Mouse (Mus musculus): ENCODE data around the gene Fstl1. TPM values are rescaled to one million over a fixed set of nuclear protein-coding genes. Genes with fewer than 3 reads are reported as not detected.

The Fstl1 gene
- polyA plus RNA-seq, 1 experiment, result 13.8 TPM

DNA sequence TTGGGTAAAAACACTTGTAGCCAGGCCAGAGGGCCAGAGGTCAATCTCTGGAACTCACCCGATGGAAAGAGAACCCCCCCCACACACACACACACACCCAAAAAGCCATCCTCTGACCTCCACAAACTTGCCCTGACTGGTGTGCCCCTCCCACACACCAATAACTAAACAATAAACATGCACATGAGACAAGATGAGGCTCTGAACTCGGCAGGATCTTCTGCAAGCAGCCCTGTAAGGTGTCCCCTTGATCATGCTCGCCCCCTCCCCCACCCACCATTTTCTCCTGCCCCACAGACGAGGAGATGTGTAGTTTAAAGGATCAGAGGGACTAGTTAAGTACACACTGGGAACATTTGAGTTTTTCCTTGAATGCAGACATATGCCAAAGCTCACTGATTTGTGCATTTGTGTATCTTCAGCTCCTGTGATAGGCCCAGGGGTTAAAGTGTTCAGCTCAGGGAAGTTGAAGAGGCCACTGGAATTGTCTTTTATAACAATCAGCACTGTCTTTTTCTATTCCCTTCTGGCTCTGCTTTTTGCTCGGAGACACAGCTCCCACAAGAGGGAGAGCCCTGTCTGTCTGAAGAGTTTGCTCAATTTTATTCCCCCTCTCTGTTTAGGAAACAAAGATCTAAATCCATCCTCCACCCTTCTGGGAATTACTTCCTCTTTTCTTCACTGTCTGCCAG is 37.2 kb downstream of the Fstl1 start:
- DNase-seq (ENCODE audit: low read depth, low spot score), result no peak

DNA sequence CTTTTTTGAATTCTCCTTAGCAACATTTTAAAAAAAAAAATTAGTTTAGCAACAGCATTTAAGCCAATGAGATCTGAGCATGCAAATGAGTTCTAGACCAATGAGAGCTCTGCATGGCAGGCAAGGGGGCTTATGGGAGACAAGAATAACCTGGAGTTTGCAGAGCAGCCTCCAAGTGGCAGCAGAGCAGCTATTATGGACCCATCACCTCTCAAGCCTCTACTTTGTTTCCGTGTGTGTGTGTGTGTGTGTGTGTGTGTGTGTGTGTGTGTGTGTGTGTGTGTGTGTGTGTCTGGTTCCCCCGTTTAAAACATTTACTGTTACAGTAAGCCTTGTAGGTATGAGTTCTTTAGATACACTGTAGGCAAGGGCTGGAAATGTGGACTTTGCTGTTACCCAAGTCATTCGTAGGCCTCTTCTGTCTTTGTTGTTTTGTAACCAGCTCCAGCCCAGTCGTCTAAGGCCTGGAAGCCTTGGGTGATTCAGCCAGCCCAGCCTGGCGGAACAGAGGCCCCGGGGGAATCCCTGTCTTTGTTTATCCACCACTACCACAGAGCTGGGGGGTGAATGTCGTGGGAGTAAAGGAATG is 37.8 kb downstream of the Fstl1 start:
- DNase-seq (ENCODE audit: low read depth, low spot score), result peak; percentile 35
- 15% methylated on average over 7 of the region's 7 CpGs for WGBS

More for the DNA sequence above, 37.2 kb downstream of the Fstl1 start:
- 21% methylated on average over 5 of the region's 5 CpGs for WGBS

DNA sequence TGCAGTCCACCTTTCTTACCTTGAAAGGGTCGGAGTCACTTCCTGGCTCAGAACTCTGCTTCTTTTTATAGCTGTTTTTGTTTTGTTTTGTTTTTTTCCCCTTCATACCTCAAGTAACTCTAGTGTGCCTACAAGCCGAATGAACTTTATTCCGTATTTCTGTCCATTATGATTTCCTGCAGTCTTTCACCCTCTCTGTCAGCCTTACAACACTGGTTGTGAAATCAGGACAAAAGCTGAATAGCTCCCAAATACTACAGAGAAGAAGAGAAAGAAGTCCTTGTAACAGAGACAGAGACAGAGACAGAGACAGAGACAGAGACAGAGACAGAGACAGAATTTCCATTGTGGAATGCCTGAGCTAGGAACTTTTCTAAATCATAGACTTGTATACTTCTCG is 41.3 kb downstream of the Fstl1 start:
- WGBS, result 91% methylated on average over 4 of the region's 4 CpGs
- no peak for DNase-seq (ENCODE audit: low read depth, low spot score)

DNA sequence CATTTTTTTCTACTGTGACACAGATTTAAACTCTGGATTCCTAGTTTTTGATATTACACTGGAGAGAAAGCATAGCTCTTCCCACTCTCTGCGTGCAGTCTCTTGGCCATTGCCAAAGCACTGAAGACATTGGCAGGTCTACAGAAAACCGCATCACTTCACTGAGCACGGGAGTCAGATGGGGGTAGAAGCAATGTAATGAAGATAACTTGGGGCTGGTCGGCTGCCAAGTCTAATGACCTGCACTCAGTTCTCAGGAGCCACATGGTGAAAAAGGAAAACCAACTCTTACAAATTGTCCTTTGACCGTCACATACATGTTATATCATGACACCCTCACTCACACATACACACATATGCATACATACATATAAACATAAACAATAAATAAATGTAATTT is 47.3 kb downstream of the Fstl1 start:
- DNase-seq (ENCODE audit: low read depth, low spot score), result no peak
- WGBS, result 68% methylated on average over 5 of the region's 5 CpGs

DNA sequence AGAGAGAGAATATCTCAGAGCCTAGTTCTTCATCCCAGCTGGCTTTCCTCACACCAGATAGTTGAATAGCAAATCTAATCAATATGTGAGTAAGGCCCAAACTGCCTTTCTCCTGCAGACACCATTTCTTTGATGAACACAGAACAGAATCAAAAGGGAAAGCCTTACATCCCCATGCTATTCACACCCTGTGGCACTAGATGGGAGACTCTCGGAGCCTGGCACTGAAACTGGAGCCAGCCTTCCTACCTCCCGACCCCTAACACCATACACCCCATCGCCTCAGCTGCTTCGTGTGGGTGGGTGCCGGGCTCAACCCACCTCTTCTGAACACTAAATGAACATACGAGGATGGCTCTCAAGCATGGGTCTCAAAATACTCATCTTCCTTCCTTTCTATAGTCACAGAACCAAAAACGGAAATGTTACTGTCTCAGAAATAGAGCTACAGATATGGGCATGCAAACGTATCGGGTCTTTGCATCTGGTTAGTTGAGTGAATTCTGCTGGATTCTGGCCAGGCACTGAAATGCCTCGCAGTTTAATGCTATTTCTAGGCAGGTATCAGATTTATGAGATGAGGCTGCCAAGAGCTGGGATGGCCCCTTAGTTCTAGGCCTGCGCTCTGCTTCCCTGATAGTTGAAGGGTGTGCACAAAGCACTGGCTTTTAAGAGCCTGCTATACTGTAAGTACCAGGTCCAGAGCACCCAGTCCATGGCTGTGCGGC is 48.3 kb downstream of the Fstl1 start:
- DNase-seq (ENCODE audit: low read depth, low spot score), result no peak
- 87% methylated on average over 12 of the region's 12 CpGs for whole genome bisulfite sequencing

DNA sequence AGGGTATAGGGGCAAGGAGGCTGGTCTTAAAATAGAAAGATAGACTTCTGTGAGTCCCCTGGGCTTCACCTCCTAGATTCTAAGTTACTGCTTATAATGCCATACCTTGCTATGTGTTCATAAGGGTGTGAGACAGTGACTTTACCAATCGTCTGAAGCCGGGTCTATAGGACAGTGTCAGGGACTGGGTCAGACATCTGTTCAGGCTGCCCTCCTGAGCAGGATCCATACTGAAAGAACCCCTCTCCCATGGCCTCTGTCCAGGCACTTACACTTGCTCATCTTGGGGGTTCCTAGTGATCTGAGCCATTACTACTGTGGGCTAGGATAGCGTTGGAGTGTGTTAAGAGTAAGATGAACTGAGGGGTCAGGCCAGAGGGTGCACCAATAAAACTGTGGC is 49.6 kb downstream of the Fstl1 start:
- DNase-seq (ENCODE audit: low read depth, low spot score), result no peak
- WGBS, result 91% methylated on average over 3 of the region's 3 CpGs

DNA sequence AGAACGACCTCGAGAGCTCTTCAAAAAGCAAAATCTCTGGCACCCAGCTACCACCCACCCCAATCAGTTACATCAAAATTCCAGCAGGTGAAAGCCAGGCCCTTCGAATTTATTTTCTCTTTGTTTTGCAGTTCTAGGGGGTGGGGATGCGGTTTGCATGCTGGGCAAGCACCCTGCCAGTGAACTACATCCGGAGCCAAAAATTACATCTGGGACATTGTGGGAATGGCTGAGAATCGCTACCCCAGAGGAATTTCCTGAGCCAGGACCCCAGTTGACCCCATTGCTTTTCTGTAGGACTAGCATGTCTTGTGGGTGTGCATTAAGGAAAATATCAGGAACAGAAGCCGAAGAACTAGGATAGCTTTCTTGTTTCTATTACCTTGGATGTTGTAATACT is 54.4 kb downstream of the Fstl1 start:
- 74% methylated on average over 7 of the region's 7 CpGs for WGBS
- no peak for DNase-seq (ENCODE audit: low read depth, low spot score)

DNA sequence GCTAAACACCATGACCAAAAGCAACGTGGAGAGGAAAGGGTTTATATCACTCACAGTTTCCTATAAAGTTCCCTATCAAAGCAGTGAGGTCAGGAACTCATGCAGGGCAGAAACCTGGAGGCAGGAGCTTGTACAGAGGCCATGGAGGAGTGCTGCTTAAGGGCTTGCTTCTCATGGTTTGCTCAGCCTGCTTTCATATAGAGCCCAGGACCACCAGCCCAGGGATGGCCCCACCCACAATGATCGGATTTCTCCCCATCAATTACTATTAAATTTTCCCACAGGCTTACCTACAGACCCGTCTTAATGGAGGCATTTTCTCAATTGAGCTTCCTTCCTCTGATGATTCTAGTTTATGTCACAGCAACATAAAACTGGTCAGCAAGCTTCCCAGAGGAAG is 60.9 kb downstream of the Fstl1 start:
- WGBS, result 56% methylated on average over 3 of the region's 3 CpGs
- DNase-seq (ENCODE audit: low read depth, low spot score), result no peak

DNA sequence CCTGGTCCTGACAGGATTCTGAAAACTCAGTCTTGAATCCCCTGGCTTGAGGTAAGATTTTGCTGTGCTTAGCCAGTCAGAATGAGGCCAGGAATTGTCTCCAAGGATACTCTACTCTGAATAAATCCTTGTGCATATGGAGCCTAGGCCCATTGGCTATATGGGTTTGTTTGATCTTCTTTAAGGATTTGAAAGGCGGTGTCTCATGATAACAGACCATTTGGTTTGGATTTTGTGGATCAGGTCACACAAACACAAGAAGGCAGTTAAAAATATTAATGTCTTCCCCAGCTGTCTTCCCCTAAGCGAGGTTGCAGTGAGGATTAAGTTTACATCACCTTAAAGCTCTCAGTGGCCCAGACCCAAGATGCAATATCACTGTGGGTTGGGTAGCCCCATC is 65.8 kb downstream of the Fstl1 start:
- DNase-seq (ENCODE audit: low read depth, low spot score), result no peak
- WGBS, result 87% methylated on average over 2 of the region's 2 CpGs

DNA sequence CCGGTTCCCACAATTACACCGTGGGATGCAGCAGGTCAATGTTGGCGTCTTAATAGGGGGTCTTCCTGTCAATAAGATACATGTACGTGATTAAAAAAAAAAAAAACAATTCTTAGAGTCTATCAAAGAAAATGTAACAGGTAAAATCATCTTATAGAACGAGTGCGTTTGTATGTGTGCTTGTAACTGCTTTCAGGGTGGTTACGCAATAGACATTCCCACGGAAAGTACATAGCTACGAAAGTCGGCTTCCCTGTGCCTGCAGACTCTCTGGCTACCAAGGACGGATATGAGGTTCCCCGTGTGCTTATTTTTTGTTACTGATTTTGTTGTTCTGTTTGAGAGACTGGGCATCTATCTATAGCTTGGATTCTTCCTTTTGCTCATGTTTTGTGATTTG is 67.1 kb downstream of the Fstl1 start:
- DNase-seq (ENCODE audit: low read depth, low spot score), result no peak
- 52% methylated on average over 12 of the region's 12 CpGs for WGBS

DNA sequence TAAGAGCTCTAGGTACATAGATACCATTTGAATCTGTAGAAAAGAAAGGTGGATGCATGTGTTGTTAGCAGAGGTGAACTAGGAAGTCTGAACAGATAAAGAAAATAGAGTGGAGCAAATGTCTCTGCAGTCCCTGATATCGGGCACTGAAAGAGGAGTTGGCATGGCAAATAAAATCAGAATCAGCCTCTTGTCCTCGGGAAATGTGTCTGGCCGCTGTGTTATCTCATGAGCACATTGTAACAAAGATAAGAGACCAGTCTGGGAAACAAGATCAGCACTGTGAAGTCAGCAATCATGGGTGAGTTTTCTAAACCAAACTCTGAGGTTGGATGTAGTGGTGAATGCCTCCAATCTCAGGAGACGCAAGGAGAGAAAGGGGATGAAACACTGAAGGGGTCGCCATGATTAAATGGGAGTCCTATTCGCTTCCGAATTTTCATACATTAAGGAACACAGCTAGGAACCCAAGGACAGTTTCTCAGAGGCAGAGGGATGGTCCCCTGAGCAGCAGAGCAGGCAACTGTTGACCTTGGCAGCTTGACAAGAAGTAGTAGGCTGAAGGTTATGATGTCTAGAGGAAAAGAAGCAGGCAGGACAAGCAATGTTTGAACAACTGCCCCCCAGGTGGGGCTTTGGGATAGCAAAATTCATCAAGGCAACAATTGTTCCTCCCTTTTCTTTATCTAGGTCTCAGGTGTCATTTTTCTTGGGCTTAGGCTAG is 68.7 kb downstream of the Fstl1 start:
- DNase-seq (ENCODE audit: low read depth, low spot score), result no peak
- 31% methylated on average over 7 of the region's 7 CpGs for WGBS

DNA sequence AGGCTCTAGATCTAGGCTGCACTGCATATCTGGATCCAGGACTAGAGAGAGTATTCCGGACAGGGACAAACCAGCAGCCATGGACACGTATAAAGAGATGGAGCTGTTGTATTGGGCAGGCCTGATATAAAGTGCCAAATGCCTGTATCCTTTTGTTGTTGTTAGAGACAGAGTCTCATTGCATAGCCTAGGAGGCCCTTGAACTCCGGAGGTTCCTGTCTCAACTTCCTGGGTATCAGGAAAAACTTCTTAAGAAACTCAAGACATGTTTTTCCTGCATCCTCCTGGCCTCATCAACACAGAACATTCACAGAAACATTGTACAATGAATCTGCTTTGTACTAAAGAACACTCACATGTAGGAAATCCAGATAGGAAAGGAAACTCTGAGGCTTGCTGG is 70.4 kb downstream of the Fstl1 start:
- DNase-seq (ENCODE audit: low read depth, low spot score), result no peak
- 85% methylated on average over 3 of the region's 3 CpGs for WGBS

DNA sequence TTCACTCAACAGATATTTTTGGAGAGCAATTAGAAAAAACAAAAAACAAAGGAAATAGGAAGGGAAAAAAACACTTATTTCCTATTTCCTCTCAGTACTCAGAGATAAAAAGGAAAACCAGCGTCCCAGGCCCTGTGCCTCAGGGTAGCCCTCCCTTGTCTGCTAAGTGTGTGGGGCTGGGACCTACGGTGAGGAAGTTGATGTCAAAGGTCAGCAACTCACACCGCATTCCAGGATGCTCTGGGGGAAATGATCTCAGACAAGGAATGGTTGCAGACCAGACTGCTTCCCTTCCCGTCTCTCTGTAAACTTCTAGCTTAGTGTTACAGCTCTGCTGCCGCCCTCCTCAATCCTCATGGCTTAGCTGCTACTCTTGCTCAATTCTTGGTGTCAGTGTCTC is 74.7 kb downstream of the Fstl1 start:
- DNase-seq (ENCODE audit: low read depth, low spot score), result no peak
- 58% methylated on average over 5 of the region's 5 CpGs for WGBS

DNA sequence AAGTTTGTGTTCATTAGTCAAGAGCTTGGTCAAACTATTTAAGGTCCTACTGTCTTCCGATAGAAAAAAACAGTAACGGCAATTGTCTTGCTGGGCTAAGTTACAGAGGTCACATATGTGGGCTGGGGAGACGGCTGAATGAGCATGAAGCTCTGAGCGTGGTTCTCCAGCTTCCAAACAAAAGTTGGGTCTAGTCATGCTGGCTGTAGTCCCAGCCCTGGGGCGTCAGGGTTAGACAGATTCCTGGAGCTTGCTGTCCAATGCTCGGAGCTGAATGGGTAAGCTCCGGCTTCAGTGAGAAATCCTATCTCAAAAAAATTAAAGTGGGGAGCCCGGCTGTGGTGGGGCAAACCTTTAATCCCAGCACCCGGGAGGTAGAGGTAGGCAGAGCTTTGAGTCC is 76.6 kb downstream of the Fstl1 start:
- no peak for DNase-seq (ENCODE audit: low read depth, low spot score)

DNA sequence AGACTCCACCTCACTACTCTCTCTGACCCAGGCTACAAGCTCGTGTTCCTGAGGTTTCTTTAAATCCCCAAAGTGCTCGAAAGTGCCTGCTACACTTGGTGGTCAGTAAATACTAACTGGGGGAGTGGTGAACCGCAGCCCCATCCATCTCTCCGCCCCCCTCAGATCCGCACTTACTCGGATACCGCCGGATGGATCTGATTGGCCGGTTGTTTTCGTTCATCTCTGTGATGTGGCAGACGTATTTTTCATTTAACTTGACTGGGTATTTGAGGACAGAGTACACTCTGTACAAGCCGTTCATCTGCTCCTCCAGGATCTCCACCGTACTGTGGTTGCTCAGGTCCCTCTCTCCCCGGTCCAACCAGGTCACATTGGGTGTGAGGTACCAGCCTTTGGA is 77.4 kb downstream of the Fstl1 start:
- WGBS, result 82% methylated on average over 14 of the region's 14 CpGs
- no peak for DNase-seq (ENCODE audit: low read depth, low spot score)

More for the DNA sequence above, 76.6 kb downstream of the Fstl1 start:
- 77% methylated on average over 9 of the region's 9 CpGs for WGBS

DNA sequence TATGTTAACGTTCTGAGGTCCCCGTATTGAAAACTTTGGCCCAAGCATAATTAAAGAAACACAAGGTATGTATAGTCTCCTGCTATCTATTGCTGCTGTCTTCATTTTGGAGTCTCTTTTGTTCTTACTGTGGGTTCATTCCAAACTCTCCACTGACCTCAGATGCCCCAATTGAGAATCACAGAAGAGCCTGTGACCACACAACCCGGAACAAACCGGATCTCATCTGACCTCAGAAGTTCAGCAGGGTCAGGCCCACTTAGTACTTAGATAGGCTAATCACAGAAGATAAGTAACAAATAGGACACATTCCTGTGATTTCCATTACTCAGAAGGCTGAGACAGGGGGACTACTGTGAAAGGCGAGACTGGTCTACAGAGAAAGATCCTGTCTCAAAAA is 77.9 kb downstream of the Fstl1 start:
- DNase-seq (ENCODE audit: low read depth, low spot score), result no peak

DNA sequence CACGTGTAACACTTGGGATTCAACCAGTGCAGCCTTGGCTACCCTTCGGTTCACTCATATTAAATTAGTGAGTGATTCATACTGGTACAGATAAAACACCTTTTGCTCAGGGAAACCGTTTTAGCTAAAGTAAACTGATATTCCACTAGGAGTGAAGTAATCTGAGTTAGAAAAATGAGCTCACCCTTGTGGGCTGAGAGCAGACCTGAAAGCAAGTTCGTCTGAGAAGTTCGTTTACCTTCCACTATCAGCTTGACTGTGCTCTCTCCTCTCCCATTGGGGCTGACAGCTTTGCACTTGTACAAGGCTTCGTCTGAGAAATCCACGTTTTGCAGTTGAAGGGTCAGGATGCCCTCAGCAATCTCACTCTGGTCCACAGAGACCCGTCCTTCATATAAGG is 78.9 kb downstream of the Fstl1 start:
- WGBS, result 77% methylated on average over 8 of the region's 8 CpGs
- no peak for DNase-seq (ENCODE audit: low read depth, low spot score)

More for the DNA sequence above, 77.9 kb downstream of the Fstl1 start:
- WGBS, result 72% methylated on average over 5 of the region's 5 CpGs

DNA sequence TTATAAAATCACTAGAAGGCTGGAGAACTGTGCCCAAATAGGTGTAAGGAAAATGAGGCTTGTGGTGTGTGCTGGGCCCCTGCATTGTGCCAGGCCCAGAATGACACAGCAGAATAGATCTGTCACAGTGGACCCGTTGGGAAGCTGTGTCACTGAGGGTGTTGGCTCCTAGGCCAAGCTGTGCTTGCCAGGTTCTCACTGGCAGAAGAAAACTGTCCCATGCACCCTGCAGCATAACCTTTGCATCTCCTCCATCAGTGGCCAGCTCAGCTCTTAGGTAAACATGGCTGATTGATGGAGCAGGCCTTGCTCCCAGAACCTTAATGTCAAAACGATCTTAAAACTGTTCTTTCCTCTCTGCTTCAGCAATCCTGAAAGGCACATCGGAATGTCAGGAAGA is 79.7 kb downstream of the Fstl1 start:
- 46% methylated on average over 3 of the region's 3 CpGs for WGBS
- no peak for DNase-seq (ENCODE audit: low read depth, low spot score)

DNA sequence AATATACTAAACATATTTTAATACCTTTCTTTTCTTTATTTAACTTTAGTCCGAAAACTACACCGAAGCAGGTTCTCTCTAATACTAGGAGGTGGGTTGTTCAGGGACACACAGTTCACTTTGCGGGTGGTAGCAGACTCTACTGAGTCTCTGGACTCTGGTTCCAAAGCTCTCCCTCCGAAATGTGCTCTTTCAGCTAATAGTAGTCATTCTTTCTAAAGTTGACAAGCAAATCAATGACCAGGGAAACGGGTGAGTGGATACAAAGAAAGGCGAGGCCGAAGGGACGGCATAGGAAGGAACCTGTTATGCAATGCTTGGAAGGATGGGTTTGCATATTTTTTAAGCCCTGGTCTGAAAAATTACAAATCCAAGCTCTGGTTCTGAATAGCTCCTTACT is 80.8 kb downstream of the Fstl1 start:
- 65% methylated on average over 8 of the region's 8 CpGs for WGBS
- DNase-seq (ENCODE audit: low read depth, low spot score), result no peak

DNA sequence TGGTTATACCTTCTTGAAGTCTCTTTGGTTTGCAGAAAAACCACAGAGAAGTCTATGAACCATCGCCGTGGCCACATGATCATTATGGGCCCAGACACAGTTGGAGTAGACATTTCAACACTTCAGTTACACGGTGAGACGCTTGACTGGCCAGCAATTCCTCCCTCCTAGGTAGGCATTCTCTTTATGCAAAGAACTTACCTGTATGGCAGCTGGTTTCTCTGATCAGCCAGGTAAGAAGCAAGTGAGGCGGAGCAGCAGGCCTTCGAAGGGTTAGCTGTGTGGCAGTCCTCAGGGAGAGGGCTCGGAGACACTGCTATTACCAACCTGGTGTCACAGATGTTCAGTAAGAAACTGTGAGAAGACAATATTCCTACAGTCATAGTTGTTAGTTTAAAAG is 83.5 kb downstream of the Fstl1 start:
- DNase-seq (ENCODE audit: low read depth, low spot score), result no peak
- 81% methylated on average over 7 of the region's 7 CpGs for WGBS
